Mouse (Mus musculus) thymus, postnatal 0 days (tissue): ENCODE results near the gene 4930452B06Rik. TPM values are rescaled to one million over a fixed set of nuclear protein-coding genes. Genes with fewer than 3 reads are reported as not detected.

ENCODE experiments used
- DNase-seq: peaks from one replicate; pipeline ENCODE4 v3.0.0-alpha.2; 2015; ENCODE audit warnings: low spot score
- polyA plus RNA-seq: library from polyadenylated mRNA; unstranded; fragments of >200 nt; fragmentation: Nextera tagmentation; extraction: Ambion mirVana; gene quantifications from 2 replicates; pipeline ENCODE4 v1.2.1, GENCODE M21; 2015

The 4930452B06Rik gene
- polyA plus RNA-seq, 1 experiment from 2014 or later = 1.6 TPM

- no peak for DNase-seq
Observed at GRCm38 (mm10) chr14:8459759-8460158, 206.3 kb downstream of the 4930452B06Rik start.

GRCm38 (mm10) chr14:8451117-8451516 lies 214.9 kb downstream of the 4930452B06Rik start:
- DNase-seq = no peak

DNA sequence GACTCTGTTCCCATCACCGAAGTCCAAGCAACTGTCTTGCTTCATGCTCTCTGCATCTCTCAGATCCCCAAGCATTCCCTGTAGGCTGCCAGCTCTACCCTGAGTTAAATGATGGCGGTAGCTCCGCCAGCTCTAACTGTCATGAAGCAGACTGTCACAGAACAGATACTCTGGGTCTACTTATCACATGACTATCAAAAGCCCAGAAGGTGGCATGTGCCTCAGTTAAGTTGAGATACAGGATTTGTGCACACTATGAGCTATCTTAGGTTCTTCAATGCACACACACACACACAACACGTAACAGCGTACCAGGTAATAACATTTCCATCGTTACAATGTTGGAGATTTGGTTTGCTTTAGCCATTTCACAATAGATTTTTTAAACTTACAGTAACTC lies 215.7 kb downstream of the 4930452B06Rik start:
- DNase-seq = no peak

DNA sequence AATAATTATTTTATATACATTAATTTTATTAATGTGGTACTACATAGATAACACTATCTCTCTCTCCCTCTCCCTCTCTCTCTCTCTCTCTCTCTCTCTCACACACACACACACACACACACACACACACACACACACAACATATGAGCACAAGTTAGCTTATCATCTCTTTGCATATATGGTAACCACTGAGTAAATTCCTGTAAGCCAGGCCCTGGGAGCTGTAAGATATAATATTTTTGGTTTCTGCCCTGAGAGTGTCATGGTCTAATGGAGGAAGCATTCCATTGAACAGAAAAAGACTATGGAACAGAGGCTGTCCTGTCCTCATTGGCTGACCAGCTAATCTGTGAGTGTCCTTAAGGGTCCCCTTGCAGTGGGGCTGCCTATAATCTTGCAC lies 216.7 kb downstream of the 4930452B06Rik start:
- no peak for DNase-seq

GRCm38 (mm10) chr14:8447352-8447751 lies 218.7 kb downstream of the 4930452B06Rik start:
- no peak for DNase-seq

DNA sequence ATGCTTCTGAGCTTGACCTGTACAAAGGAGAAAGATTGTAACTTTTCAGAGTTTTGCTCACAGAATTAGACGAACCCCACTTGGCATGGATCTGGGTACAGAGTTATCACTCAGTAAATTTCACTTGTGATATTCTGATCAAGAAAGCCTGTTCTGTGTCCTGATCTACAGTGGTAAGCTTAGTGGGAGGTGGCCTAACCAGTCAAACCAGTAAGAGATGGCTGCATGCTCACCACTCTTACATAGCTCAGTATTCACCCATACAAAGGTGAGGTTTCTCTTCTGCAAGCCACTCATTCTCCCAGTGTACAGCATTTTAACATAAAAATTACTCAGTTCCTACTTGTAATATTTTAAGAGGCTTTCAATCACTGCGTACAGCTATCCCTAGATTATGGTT lies 221.7 kb downstream of the 4930452B06Rik start:
- no peak for DNase-seq

DNA sequence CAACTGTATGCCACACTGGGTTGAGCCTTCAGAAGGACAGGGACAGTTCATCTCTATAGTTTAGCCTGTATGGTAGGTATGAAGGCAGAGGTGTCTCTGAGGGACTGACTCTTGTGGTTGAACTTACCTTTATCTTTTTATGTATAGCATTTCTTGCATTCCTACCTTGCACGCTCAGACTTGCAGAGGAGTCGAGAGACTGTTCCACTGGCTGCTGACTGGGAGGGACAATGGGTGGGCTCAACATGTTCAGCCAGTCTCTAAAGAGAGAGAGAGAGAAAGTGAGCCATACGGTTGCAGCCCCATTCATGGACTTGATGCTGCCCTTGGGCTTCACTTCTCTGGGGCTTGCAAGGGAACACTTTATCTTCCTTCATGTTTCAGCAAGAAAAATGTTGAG lies 223.3 kb downstream of the 4930452B06Rik start:
- no peak for DNase-seq

- DNase-seq = no peak
Observed at GRCm38 (mm10) chr14:8441623-8442022, 224.4 kb downstream of the 4930452B06Rik start.

DNA sequence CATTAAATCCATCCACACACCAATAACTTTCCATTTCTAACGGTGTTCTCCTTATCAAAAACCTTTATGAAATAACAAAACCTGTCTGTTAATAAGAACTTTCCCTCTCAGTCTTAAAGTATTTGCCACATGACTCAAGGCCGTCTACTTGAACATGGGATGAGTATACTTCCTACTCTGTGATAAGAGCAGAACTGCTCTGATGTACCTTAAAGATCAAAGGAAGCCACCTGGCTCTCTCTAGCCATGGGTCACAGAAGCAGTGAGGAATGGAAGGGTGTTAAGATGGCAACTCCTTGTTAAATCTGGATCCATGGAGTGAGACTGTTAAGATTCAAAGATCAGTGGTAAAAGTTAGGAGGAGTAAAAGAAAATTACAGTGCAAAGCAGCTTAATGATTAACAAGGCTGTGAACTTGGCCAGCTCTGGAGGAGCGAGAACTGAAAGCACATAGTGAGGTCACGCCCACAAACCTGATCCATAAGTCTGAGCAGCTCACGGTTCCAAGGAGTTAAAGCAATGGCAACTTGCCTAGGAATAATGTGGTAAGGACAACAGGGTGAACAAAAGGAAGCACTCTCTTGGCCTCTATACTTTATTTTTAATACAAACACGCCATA lies 235.3 kb downstream of the 4930452B06Rik start:
- DNase-seq = no peak

- no peak for DNase-seq
Observed at GRCm38 (mm10) chr14:8429767-8430166, 236.3 kb downstream of the 4930452B06Rik start.

DNA sequence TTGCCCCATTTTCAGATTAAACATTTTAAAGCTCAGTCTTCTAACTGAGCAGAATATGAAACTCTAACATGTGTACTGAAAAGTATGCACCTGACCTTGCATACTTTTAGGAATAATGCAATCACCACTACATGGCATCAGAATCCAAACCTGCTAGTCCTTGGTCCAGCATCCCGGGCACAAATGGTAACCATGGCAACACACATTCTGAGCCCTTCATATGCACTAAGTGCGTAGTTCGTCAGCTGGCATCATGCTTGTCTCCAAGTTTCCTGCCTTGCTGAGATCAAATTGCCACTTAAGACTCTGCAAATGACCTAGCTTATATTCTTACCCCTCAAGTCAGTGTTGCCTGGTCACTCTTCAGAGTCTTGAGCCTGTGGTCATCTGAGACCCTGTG lies 243.2 kb downstream of the 4930452B06Rik start:
- DNase-seq = no peak

- DNase-seq = no peak
Observed at GRCm38 (mm10) chr14:8421199-8421787, 244.7 kb downstream of the 4930452B06Rik start.

GRCm38 (mm10) chr14:8418610-8419009 lies 247.4 kb downstream of the 4930452B06Rik start:
- DNase-seq = no peak

DNA sequence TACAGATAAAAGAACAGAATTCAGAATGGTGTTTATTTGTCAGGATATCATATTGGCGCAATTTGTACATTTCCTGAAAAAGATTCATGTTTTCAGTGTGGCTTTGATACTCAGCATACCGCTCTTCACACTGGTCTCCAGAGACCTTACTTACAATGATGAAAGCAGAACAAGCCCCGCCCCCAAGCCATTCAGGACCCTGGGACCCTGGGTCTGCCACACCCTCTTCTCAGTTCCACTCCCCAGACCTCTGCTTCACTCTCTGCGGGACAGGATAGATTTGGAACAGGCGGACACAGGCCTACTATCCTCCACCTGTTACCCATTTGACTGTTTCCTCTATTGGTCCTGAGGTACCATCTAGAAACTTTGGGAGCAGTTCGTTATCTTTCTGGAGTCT lies 260.1 kb downstream of the 4930452B06Rik start:
- DNase-seq = no peak

DNA sequence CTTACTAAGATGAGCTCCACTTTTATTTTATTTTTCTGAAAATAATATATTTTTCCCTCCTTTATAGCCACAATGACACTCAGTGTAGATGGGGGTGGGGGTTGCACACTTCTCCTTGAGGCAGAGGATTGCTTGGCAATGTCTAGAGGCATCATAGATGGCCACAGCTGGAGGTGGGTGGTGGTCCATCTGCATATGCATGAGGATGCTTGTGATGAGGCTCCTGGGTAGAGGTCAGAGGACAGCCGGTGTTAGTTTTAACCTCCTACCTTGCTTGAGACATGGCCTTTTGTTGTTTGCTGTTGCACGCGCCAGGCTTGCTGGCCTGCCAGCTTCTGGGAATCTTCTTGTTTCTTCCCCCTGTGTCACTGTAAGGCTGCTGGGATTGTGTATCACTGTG lies 262.7 kb downstream of the 4930452B06Rik start:
- DNase-seq = no peak

DNA sequence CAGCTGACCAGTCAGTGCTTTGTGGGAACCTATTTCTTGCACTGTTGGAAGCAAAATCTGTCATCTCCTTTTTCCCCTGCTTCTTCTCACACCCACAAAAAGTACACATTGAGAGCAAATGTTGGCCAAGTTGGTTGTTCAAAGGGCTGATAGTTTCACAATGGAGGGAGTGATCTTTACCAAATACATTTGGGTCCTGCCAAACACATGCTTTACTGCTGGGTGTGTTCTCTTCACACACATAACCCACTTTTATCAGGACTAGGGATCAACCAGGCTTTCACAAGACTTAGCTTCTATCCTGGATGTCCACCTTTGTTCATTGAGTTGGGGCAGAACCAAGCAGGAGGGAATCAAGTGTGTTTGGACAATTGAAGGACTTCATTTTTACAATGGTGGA lies 267.5 kb downstream of the 4930452B06Rik start:
- no peak for DNase-seq

- no peak for DNase-seq
Observed at GRCm38 (mm10) chr14:8395690-8396287, 270.3 kb downstream of the 4930452B06Rik start.

DNA sequence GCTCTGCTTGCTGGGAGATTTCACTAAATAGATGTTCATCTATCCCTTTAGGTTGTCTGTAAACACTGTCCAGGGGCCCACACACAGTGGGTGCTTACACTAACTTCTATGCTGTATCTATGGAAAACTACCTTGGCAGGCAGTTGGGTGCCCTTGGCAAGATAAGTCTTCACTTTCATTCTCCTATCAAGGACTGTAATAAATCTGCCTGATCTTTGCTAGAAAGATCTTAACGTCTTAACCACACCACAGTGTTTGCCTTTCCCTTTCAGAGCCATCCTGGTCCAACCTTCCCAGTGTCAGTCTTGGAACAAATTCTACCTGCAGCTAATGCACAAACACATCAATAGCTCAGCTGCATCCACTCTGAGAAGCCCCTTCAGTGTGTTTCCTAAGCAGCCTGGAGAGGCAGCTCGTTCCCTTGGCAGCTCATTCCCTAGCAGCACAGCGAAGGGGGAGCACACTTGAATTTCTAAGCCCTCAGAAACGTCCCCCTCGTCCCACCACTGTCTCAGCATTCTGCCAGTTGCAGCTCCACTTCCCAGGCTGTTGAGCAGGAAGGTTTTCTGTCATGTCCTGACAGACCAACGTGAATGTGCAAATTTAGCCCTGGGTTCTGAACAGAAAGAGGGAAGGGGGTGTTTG lies 273.7 kb downstream of the 4930452B06Rik start:
- DNase-seq = no peak
